Mouse (Mus musculus): ENCODE results near the gene Dpy19l3. TPM values are rescaled to one million over a fixed set of nuclear protein-coding genes. Genes with fewer than 3 reads are reported as not detected.

Gene Dpy19l3
- polyA plus RNA-seq, 1 experiment: not detected

DNA sequence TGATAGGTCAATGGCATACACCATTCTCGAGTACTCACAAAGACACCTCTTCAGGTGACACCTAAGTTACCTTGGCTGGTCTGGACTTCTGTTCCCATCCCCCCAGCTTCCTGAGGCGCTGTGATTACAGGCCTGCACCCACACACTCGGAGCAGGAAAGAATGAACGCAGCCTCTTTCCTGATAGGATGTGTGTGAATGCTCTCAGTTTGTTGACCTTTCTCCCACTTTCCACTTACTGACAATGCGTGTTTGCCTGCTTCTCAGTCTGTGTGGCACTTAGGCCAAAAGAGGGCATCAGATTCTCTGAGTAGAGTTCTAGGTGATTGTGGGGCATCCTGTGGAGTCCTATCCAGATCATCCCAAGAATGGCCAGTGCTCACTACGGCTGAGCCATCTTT lies 114.2 kb downstream of the Dpy19l3 start:
- Histone ChIP-seq H3K4me1 (ENCODE audit: control insufficient read depth, insufficient read depth, low read length) (no peaks in the 10 kb centered on the region), H3K27ac (ENCODE audit: insufficient read depth, low read depth, low read length) (no peak overlapping the region), H3K4me3 (ENCODE audit: insufficient read depth, low read depth, low read length) (no peak overlapping the region)
- no peak for TF ChIP-seq CTCF (IDR thresholded peaks at IDR 0.05; ENCODE audit: insufficient read depth, low read depth, low read length)
- no peak for TF ChIP-seq POLR2A (IDR thresholded peaks at IDR 0.05; ENCODE audit: insufficient read depth, low read depth, low read length)
- 71% methylated on average over 6 of the region's 6 CpGs for WGBS

DNA sequence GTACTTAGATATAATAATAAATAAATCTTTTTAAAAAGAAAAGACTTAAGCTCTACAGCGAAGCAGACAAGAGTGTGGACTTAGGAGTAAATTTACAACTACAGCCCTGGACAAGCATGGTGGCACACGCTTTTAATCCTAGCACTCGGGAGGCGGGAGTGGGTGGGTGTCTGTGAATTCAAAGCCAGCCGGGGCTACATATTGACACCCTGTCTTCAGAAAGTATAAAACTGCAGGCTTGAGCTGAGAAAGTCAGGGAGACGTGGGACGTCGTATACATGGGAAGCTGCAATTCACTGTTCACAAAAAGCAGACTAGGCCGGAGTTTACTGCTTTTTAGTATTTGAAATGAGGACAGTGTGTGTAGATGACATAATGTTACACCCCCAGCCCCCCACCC lies 117.4 kb downstream of the Dpy19l3 start:
- no peaks in the 10 kb centered on the region for H3K4me1 ChIP-seq (ENCODE audit: control insufficient read depth, insufficient read depth, low read length)
- no peak overlapping the region for H3K4me3 ChIP-seq (ENCODE audit: insufficient read depth, low read depth, low read length)
- H3K27ac ChIP-seq (ENCODE audit: insufficient read depth, low read depth, low read length): no peak overlapping the region
- TF ChIP-seq CTCF (IDR thresholded peaks at IDR 0.05; ENCODE audit: insufficient read depth, low read depth, low read length) (no peak), POLR2A (IDR thresholded peaks at IDR 0.05; ENCODE audit: insufficient read depth, low read depth, low read length) (no peak)
- WGBS: 95% methylated on average over 9 of the region's 9 CpGs

DNA sequence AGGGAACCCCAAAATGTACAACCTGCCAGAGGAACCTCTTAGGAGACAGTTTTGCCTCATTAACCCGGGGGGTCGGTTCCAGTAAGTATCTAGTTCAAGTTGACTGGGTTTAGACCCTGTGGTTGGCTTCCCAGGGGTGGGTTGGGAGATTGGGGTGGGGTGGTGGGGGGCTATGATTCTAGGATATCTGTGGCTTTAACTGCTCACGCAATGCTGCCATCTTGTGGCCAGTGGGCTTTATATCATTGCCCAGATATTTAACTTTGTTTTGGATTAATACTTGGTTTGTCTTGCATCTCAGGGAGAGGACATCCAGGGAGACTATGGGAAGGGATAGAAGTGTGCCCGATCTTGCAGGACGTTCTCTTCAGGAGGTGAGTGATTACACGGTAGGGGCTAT lies 118.0 kb downstream of the Dpy19l3 start:
- 71% methylated on average over 6 of the region's 6 CpGs for whole genome bisulfite sequencing
- H3K4me3 ChIP-seq (ENCODE audit: insufficient read depth, low read depth, low read length): no peak overlapping the region
- TF ChIP-seq CTCF (IDR thresholded peaks at IDR 0.05; ENCODE audit: insufficient read depth, low read depth, low read length) (no peak), POLR2A (IDR thresholded peaks at IDR 0.05; ENCODE audit: insufficient read depth, low read depth, low read length) (no peak)
- H3K4me1 ChIP-seq (ENCODE audit: control insufficient read depth, insufficient read depth, low read length): no peaks in the 10 kb centered on the region
- no peak overlapping the region for H3K27ac ChIP-seq (ENCODE audit: insufficient read depth, low read depth, low read length)

Other genes with a start within 250 kb of the Dpy19l3 start
- not detected in 2 replicates for gene Tdrd12, start 216.7 kb downstream of the Dpy19l3 start, polyA plus RNA-seq (2012; ENCODE audit: insufficient read depth, insufficient read length, low replicate concordance, missing spikeins)
- not detected in 2 replicates for gene Nudt19, start 198.2 kb downstream of the Dpy19l3 start, polyA plus RNA-seq (2012; ENCODE audit: insufficient read depth, insufficient read length, low replicate concordance, missing spikeins)
- not detected in 2 replicates for gene Rgs9bp, start 168.9 kb downstream of the Dpy19l3 start, polyA plus RNA-seq (2012; ENCODE audit: insufficient read depth, insufficient read length, low replicate concordance, missing spikeins)
- not detected in 2 replicates for gene Ankrd27, start 168.2 kb downstream of the Dpy19l3 start, polyA plus RNA-seq (2012; ENCODE audit: insufficient read depth, insufficient read length, low replicate concordance, missing spikeins)
- not detected in 2 replicates for gene Pdcd5, start 106.9 kb downstream of the Dpy19l3 start, polyA plus RNA-seq (2012; ENCODE audit: insufficient read depth, insufficient read length, low replicate concordance, missing spikeins)
- gene Zfp507, start 48.5 kb upstream of the Dpy19l3 start, polyA plus RNA-seq (2012; ENCODE audit: insufficient read depth, insufficient read length, low replicate concordance, missing spikeins): not detected in 2 replicates

Measured in olfactory bulb, adult 2 months (tissue).